8 mouse cellular contexts compared by ENCODE assay signal in genomic region chr15:79511553-79512320, GRCm38 (mm10). TPM values are rescaled to one million over a fixed set of nuclear protein-coding genes. Genes with fewer than 3 reads are reported as not detected.
DNase-seq lines count a peak whose midpoint lies in the region; ATAC-seq lines count a peak whose summit lies in the region.

No protein-coding gene starts in this region.

- H3K4me1 ChIP-seq in hindbrain, embryonic 11.5 days (replicated peaks; ENCODE audit: control insufficient read depth, insufficient read depth, low read length), result peaks cover 11% of the 10 kb centered on the region

- H3K27me3 ChIP-seq in hindbrain, embryonic 11.5 days (ENCODE audit: control insufficient read depth, insufficient read depth, low read length), result peaks cover 75% of the 10 kb centered on the region

- WGBS in hindbrain, embryonic 11.5 days, result 1% methylated on average over 61 of the region's 61 CpGs

- peak; percentile 84 for ATAC-seq in hindbrain, embryonic 11.5 days (ENCODE audit: low FRiP score)

- H3K27ac ChIP-seq in hindbrain, embryonic 11.5 days (ENCODE audit: low read depth, low read length), result no peak overlapping the region

- H3K9ac ChIP-seq in hindbrain, embryonic 11.5 days (ENCODE audit: low read depth, low read length), result 0 out of 2 replicates have a peak overlapping the region, but pooled peaks have one; percentile 7

- H3K4me2 ChIP-seq in hindbrain, embryonic 11.5 days (replicated peaks; ENCODE audit: low read depth, low read length), result peak overlapping the region; percentile 65

- H3K4me3 ChIP-seq in hindbrain, embryonic 11.5 days (ENCODE audit: low read depth, low read length), result peak overlapping the region; percentile 37

- peak; percentile 89 for DNase-seq in ZHBTc4 (ENCODE audit: low read depth, low spot score)
- peak; percentile 93 to 98 for DNase-seq in cerebellum, postnatal 14 days
- DNase-seq in frontal cortex, postnatal 25 days (ENCODE audit: low spot score in 2 of 2), result peak; percentile 68 to 84
- DNase-seq in hindbrain, embryonic 11.5 days (ENCODE audit: low spot score), result peak; percentile 90
- DNase-seq in layer of hippocampus, postnatal 14 days (ENCODE audit: low spot score in 2 of 2), result peak; percentile 86 to 88
- peak; percentile 94 for DNase-seq in lung, postnatal 10 days
- DNase-seq in retina, postnatal 1 day, result peak; percentile 92
- DNase-seq in B cell, adult 2 months, result no peak

- no peaks in the 10 kb centered on the region for H3K9me3 ChIP-seq in hindbrain, embryonic 11.5 days (ENCODE audit: control insufficient read depth, low read length)

- no peaks in the 10 kb centered on the region for H3K36me3 ChIP-seq in hindbrain, embryonic 11.5 days (ENCODE audit: control insufficient read depth, insufficient read depth, low read length)

RNA-seq across cellular contexts. Expression of gene Kdelr3, which starts 4.5 kb away (rescaled TPM):
- 15.8 and 18.3 TPM in 2 replicates for polyA plus RNA-seq in hindbrain, embryonic 11.5 days (2014; fragmentation: Nextera tagmentation; extraction: Ambion mirVana)
- 1 to 10 TPM; 1.4 to 1.8 TPM for total RNA-seq in layer of hippocampus, postnatal 14 days (2021)

RNA-seq across cellular contexts. Expression of gene Kcnj4, which starts 6.7 kb away (rescaled TPM):
- polyA plus RNA-seq in hindbrain, embryonic 11.5 days (2014; fragmentation: Nextera tagmentation; extraction: Ambion mirVana), result not detected in 2 replicates
- total RNA-seq in layer of hippocampus, postnatal 14 days (2021), result 10 to 100 TPM; 69.2 to 72.7 TPM

RNA-seq across cellular contexts. Expression of gene Ddx17, which starts 34.8 kb away (rescaled TPM):
- 87.6 and 116 TPM in 2 replicates for polyA plus RNA-seq in hindbrain, embryonic 11.5 days (2014; fragmentation: Nextera tagmentation; extraction: Ambion mirVana)
- 100 to 1,000 TPM; 353 to 381 TPM for total RNA-seq in layer of hippocampus, postnatal 14 days (2021)

RNA-seq across cellular contexts. Expression of gene Csnk1e, which starts 56.4 kb away (rescaled TPM):
- 193 and 195 TPM in 2 replicates for polyA plus RNA-seq in hindbrain, embryonic 11.5 days (2014; fragmentation: Nextera tagmentation; extraction: Ambion mirVana)
- total RNA-seq in layer of hippocampus, postnatal 14 days (2021), result 100 to 1,000 TPM; 139 to 147 TPM

Comparison
In these comparisons a context has a peak if more than half of its experiments do, and no peak if none do; other contexts are left out.
1. DNase-seq: peak in ZHBTc4 (single experiment), cerebellum, postnatal 14 days (2 of 2), frontal cortex, postnatal 25 days (2 of 2), hindbrain, embryonic 11.5 days (single experiment), layer of hippocampus, postnatal 14 days (2 of 2), lung, postnatal 10 days (single experiment) and retina, postnatal 1 day (single experiment); none in B cell, adult 2 months (0 of 2).